Mouse (Mus musculus) heart, embryonic 15.5 days (tissue): ENCODE data around the gene Nipa1. TPM values are rescaled to one million over a fixed set of nuclear protein-coding genes. Genes with fewer than 3 reads are reported as not detected.

ENCODE experiments used
- ATAC-seq: fragments of 200-750 bp; cut with Nextera tagmentation; replicated peaks from 2 replicates; pipeline ENCODE4 v1.8.0; 2017; ENCODE audit warnings: low read depth, moderate TSS enrichment; ENCODE audit not compliant: insufficient number of reproducible peaks, insufficient read depth, low FRiP score
- H3K27ac ChIP-seq: fragments of 300-500 bp; sonication (generic); 2 replicates; pipeline ENCODE4 v1.5.1; 2015; ENCODE audit warnings: mild to moderate bottlenecking, inconsistent platforms
- H3K27me3 ChIP-seq: fragments of 300-500 bp; sonication (generic); 2 replicates; pipeline ENCODE4 v1.6.1; 2015; ENCODE audit warnings: inconsistent platforms
- H3K36me3 ChIP-seq: fragments of 300-500 bp; sonication (generic); 2 replicates; pipeline ENCODE4 v1.6.1; 2015; ENCODE audit warnings: mild to moderate bottlenecking, inconsistent platforms
- H3K4me1 ChIP-seq: fragments of 300-500 bp; sonication (generic); replicated peaks from 2 replicates; pipeline ENCODE4 v1.6.1; 2015; ENCODE audit warnings: inconsistent platforms
- H3K4me2 ChIP-seq: fragments of 300-500 bp; sonication (generic); 2 replicates; pipeline ENCODE4 v1.6.1; 2015; ENCODE audit warnings: inconsistent platforms, mild to moderate bottlenecking, moderate library complexity
- H3K4me3 ChIP-seq: fragments of 300-500 bp; sonication (generic); 2 replicates; pipeline ENCODE4 v1.5.1; 2015; ENCODE audit warnings: mild to moderate bottlenecking, inconsistent platforms
- H3K9ac ChIP-seq: fragments of 300-500 bp; sonication (generic); 2 replicates; pipeline ENCODE4 v1.6.1; 2015; ENCODE audit warnings: mild to moderate bottlenecking, inconsistent platforms
- H3K9me3 ChIP-seq: fragments of 300-500 bp; sonication (generic); replicated peaks from 2 replicates; pipeline ENCODE4 v1.6.1; 2016; ENCODE audit warnings: inconsistent platforms
- WGBS: fragments of 180-500 bp; shearing (Covaris S2); methylation state at CpG from one replicate; pipeline ENCODE4 v1.1.7; 2015; ENCODE audit warnings: mixed read lengths; 5-methylcytosine and 5-hydroxymethylcytosine counted together
- polyA plus RNA-seq: library from polyadenylated mRNA; unstranded; fragments of >200 nt; fragmentation: Nextera tagmentation; extraction: Ambion mirVana; gene quantifications from 2 replicates; pipeline ENCODE4 v1.2.1, GENCODE M21; 2015

Gene Nipa1
- polyA plus RNA-seq, result 4.1 and 5.4 TPM in 2 replicates

DNA sequence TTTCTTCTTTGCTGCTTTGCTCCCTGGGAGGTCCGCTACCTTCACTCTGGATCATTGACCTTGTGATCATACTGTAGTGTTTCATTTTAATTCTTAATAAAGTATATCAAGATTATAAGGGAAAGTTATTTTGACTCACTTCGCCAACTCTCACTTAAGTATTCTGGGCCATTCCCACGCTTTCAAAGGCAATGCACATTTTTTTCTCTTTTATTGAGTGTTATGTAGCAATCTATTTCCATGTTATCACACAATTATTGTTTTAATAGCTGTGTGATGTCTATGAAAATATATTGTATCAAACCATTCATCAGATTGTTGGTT is at the start of gene Nipa1:
TSS of gene Nipa1 (minus strand) at position 25 of the 324 bp plus-strand sequence.
- H3K4me2 ChIP-seq, result peak within 1 kb of the TSS; percentile 96
- H3K27ac ChIP-seq, result peak within 1 kb of the TSS; percentile 49
- H3K4me3 ChIP-seq, result peak within 1 kb of the TSS; percentile 91
- 45% methylated on average over 3 of the region's 3 CpGs for WGBS
- H3K4me1 ChIP-seq, result peaks cover 8% of the 10 kb centered on the region
- H3K27me3 ChIP-seq, result no peaks in the 10 kb centered on the region
- no peak for ATAC-seq
- H3K9me3 ChIP-seq, result no peaks in the 10 kb centered on the region
- no peaks in the 10 kb centered on the region for H3K36me3 ChIP-seq
- H3K9ac ChIP-seq, result peak within 1 kb of the TSS; percentile 87

DNA sequence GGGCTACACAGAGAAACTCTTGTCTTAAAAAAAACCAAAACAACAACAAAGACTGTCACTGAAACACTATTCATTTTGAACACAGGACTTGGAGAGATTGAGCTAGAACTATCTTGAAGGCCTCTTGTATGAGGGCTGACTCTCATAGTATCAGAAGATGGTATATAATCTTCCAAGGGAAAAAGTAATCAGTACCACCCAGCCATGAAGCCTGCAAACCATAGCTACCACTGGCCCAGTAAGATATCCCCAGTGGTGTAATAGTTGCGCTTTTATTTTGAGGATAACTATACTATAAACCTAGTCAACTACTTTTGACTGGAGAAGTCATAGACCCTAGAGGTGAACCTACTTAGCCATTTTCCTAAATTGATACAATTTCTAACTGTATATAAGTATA is 46.9 kb upstream of the Nipa1 start:
- ATAC-seq, result no peak
- H3K4me3 ChIP-seq, result no peak overlapping the region
- no peaks in the 10 kb centered on the region for H3K9me3 ChIP-seq
- H3K9ac ChIP-seq, result no peak overlapping the region
- no peaks in the 10 kb centered on the region for H3K27me3 ChIP-seq
- no peaks in the 10 kb centered on the region for H3K4me1 ChIP-seq
- WGBS, result 93% methylated on average over 1 of the region's 1 CpGs
- no peak overlapping the region for H3K27ac ChIP-seq
- no peak overlapping the region for H3K4me2 ChIP-seq
- peaks cover 2% of the 10 kb centered on the region for H3K36me3 ChIP-seq

DNA sequence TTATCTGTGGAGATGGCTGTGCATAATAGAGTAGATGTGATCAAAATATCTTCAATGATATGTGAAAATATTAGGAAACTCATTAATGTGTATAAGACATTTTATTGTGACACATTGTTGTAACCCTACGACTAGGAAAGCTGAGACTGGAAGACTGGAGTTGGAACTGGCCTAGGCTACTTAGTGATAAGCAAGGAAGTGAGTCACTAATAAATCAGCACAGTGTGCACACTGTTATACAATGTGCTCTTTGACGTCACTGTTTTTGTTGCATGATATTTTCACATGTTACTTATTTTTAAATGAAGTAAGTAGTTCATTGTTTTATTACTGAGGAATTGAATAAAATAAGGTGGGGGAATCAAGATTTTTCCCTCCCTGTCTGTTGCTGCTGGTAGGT is 46.4 kb upstream of the Nipa1 start:
- H3K4me1 ChIP-seq, result no peaks in the 10 kb centered on the region
- no peak overlapping the region; the same call in 1 of the 2 replicates for H3K27ac ChIP-seq
- H3K4me3 ChIP-seq, result no peak overlapping the region
- H3K9me3 ChIP-seq, result no peaks in the 10 kb centered on the region
- no peaks in the 10 kb centered on the region for H3K27me3 ChIP-seq
- H3K36me3 ChIP-seq, result peaks cover 4% of the 10 kb centered on the region
- H3K4me2 ChIP-seq, result no peak overlapping the region
- WGBS, result 50% methylated on average over 2 of the region's 2 CpGs
- no peak for ATAC-seq
- H3K9ac ChIP-seq, result no peak overlapping the region

DNA sequence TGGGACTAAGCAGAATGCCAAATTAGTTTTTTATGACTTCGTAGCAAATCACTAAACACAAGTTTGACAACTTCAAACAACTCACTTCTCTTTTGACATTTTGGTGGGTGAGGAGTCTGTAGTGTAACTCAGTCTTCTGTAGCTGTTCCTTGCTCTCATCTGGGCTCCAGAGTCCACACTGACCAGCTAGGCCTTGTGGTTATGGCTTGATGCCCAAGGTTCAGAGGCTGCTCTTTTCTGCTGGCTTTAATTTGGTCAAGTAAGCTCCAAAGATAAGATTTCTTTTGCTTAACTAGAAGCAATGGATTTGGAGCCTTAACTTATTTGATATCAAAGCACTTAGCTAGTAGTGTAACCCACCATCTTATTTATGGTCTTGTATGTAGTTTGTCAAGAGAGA is 45.1 kb upstream of the Nipa1 start:
- no peaks in the 10 kb centered on the region for H3K4me1 ChIP-seq
- WGBS, result 80% methylated on average over 1 of the region's 1 CpGs
- no peak overlapping the region for H3K4me3 ChIP-seq
- no peaks in the 10 kb centered on the region for H3K27me3 ChIP-seq
- H3K9ac ChIP-seq, result no peak overlapping the region
- no peaks in the 10 kb centered on the region for H3K9me3 ChIP-seq
- H3K36me3 ChIP-seq, result peaks cover 4% of the 10 kb centered on the region
- H3K27ac ChIP-seq, result no peak overlapping the region
- no peak for ATAC-seq
- H3K4me2 ChIP-seq, result no peak overlapping the region

DNA sequence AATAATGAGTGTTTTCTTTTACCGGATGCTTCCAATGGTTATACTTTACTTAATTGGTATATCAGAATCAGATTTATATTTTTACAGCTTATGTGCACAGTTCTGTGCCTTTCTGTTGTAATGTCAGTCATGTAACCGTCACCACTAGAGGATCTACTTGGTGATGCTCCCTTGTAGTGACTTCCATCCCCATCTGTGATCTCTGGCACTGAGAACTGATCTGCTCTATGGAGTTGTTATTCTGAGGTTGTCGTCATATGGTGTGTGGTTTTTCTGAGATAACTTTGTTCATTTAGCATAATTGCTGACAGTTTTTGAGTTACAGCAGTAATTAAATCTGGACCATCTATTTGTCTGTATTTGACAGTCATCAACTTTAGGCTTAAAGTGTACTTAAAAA is 35.6 kb upstream of the Nipa1 start:
- no peak overlapping the region for H3K4me2 ChIP-seq
- WGBS, result 84% methylated on average over 3 of the region's 3 CpGs
- H3K27me3 ChIP-seq, result no peaks in the 10 kb centered on the region
- no peak overlapping the region for H3K4me3 ChIP-seq
- H3K36me3 ChIP-seq, result peaks cover 7% of the 10 kb centered on the region
- H3K9me3 ChIP-seq, result no peaks in the 10 kb centered on the region
- ATAC-seq, result no peak
- peaks cover 12% of the 10 kb centered on the region for H3K4me1 ChIP-seq
- H3K9ac ChIP-seq, result no peak overlapping the region
- no peak overlapping the region for H3K27ac ChIP-seq

DNA sequence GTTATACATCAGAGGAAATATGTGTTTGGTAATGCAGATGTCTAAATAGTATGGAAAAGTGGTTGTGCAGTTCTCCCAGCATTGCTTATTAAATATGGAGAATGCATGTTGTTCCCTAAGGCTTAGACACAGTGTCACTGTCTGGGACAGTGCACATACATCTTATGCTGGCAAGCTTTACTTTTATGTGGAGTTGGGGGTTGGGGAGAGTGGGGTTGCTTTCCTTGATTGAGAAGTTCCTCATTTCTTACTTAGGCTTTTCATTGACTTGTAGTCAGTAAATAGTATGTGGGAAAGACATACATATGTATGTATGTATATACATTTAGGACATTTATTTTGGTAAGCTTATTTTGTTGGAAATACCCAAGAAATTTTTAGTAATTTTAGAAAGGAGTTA is 33.2 kb upstream of the Nipa1 start:
- Histone ChIP-seq H3K36me3 (peaks cover 7% of the 10 kb centered on the region), H3K4me2 (no peak overlapping the region), H3K27me3 (no peaks in the 10 kb centered on the region), H3K4me1 (peaks cover 17% of the 10 kb centered on the region), H3K27ac (no peak overlapping the region), H3K9ac (no peak overlapping the region), H3K4me3 (no peak overlapping the region), H3K9me3 (no peaks in the 10 kb centered on the region)
- no peak for ATAC-seq

DNA sequence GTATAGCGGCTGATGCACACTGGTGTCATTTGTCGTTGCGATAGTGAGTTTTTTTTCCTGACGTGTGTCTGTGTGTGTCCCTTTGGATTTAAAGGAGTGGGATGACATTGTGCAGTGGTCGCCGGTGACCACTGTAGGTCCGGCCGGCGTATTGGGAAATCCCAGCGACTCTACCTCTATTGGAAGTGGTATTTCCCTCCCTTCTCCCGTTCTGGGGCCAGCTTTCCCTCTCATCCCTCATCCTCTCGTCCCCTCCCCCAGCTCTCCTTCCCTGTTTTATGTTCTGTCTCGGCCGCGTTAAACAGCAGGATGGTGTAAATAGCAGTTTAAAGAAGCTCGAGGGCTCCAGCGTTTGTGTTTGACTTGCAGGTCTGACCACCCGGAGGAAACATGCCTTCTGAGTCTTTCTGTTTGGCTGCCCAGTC is 30.7 kb upstream of the Nipa1 start:
- Histone ChIP-seq H3K4me3 (peak overlapping the region; percentile 94), H3K27ac (peak overlapping the region; percentile 95), H3K27me3 (no peaks in the 10 kb centered on the region), H3K9me3 (no peaks in the 10 kb centered on the region), H3K36me3 (no peaks in the 10 kb centered on the region), H3K4me2 (peak overlapping the region; percentile 78), H3K4me1 (peaks cover 17% of the 10 kb centered on the region), H3K9ac (peak overlapping the region; percentile 82)
- ATAC-seq, result peak; percentile 6; the same call in 1 of the 2 replicates
- 0% methylated on average over 18 of the region's 18 CpGs for WGBS

DNA sequence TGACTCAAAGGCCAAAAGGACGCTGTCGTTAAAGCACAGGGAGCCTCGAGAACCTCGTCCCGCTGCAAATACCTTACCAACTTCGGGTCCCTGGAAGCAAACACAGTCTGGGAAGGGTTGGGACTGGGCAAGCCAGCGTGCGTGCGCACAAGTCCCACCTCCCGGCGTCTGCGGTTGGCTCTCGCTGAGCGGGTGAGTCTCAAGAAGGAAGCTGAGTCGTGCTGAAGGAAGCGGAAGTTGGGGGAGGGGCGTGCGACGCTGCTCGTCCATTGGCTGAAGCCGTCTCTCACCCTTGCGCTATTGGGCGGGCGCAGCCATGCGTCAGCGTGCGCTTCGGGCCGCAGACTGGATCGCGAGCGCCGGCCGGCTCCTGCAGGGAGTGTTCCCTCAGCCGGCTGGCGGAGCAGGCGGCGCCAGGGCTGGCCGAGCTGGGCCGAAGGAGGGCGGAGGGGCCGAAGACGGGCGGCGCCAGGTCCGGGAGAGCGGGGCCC is 30.1 kb upstream of the Nipa1 start, which contains the start of gene Herc2:
TSS of gene Herc2 (plus strand) at position 366 of the 491 bp plus-strand sequence.
- Histone ChIP-seq H3K9ac (peak within 1 kb of the TSS; percentile 82), H3K4me1 (peaks cover 17% of the 10 kb centered on the region), H3K9me3 (no peaks in the 10 kb centered on the region), H3K4me2 (peak within 1 kb of the TSS; percentile 78), H3K27ac (peak within 1 kb of the TSS; percentile 95), H3K27me3 (no peaks in the 10 kb centered on the region), H3K4me3 (peak within 1 kb of the TSS; percentile 94), H3K36me3 (no peaks in the 10 kb centered on the region)
- ATAC-seq, result peak; percentile 99
- WGBS, result under 1% methylated on average over 45 of the region's 47 CpGs

DNA sequence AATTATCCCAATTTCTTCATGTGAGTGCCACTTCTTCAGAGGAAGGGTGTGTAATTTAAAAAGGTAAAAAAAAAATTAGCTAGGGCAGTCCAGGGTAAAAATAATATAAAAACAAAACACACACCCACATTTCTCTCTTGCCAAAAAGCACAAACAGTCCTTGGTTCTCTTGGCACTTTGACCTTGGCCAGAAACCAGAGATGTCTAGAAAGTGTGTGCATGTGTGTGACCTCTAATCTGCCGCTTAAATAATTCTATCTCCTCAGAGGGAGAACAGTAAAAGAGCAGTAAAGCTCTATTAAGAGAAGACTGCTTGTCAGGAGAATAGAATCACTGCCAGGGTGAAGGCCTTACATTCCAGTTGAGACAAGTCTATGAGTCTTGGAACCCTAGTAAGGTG is 27.4 kb upstream of the Nipa1 start:
- H3K9me3 ChIP-seq, result no peaks in the 10 kb centered on the region
- no peak overlapping the region for H3K27ac ChIP-seq
- H3K4me3 ChIP-seq, result no peak overlapping the region
- no peak overlapping the region for H3K9ac ChIP-seq
- H3K4me1 ChIP-seq, result peaks cover 13% of the 10 kb centered on the region
- ATAC-seq, result no peak
- 59% methylated on average over 1 of the region's 1 CpGs for WGBS
- no peak overlapping the region for H3K4me2 ChIP-seq
- no peaks in the 10 kb centered on the region for H3K27me3 ChIP-seq
- H3K36me3 ChIP-seq, result no peaks in the 10 kb centered on the region

DNA sequence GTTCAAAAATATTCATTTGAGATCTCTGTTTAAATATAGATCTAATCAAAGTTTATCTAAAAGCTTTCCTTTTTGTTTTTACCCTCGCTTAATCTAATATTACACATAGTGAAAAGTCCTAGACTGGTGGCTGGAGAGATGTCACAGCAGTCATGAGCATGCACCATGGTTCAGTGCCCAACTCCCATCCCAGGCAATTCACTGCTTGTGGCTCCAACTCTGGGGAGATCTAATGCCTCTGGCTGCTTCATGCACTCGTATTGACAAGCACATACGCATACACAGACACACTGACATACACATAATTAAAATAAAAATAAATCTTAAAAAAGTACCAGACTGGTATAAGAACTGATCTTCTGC is 24.5 kb upstream of the Nipa1 start:
- H3K9ac ChIP-seq, result no peak overlapping the region
- H3K9me3 ChIP-seq, result no peaks in the 10 kb centered on the region
- 69% methylated on average over 3 of the region's 3 CpGs for WGBS
- no peak overlapping the region for H3K4me2 ChIP-seq
- no peak for ATAC-seq
- no peak overlapping the region for H3K4me3 ChIP-seq
- no peaks in the 10 kb centered on the region for H3K36me3 ChIP-seq
- H3K27ac ChIP-seq, result no peak overlapping the region
- H3K27me3 ChIP-seq, result no peaks in the 10 kb centered on the region
- peaks cover 4% of the 10 kb centered on the region; the same call in 1 of the 2 replicates for H3K4me1 ChIP-seq

DNA sequence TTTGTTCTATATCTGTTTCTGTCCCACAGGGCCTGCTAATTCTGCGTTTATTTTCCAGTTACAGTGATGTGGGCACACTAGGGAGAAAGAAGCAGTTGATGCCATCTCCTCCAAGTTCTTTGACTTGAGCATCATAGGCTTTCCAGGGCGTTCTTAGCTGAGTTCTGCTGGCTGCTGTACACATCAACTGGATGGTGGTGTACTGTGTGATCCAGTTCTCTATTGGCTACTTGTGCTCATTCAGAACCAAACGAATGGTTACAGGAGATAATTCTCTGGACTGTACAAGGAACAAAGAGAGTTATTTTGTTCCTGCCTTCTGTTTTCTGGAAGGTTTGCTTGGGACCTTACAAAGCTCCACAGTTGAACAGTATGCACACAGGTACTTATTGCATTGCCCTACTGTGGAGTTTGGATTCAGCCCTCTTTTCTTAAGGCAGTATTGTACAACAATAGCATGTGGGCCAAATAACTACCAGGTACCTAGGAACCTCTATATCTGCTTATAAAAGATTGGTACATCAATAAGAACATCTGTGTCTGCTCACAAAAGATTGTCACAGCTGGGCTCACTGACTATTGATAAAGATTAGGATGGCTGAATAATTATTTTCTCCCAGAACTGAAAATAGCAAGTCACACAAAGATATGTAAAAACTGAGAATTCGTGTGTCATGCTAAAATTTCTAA is 24.0 kb upstream of the Nipa1 start:
- no peak for ATAC-seq
- WGBS, result 56% methylated on average over 4 of the region's 4 CpGs

DNA sequence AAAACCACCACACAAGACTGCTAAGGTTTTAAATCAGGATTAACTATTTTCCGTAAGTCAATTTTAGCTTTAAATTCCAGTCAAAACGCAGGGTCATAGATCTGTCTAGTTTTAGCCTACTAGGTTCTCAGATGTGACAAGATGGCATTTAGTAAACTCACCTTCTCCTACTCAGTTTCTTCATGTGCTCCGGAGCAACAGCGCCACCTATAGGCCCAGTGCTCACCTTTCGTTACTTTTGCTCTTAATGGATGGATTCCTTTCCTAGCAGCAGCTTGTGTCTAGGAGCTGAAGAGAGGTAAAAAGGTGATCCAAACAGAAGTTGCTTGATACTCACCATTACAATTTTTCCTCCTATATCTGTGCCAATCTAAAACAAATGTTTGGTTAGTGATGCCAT is 22.6 kb upstream of the Nipa1 start:
- Histone ChIP-seq H3K4me1 (no peaks in the 10 kb centered on the region), H3K4me2 (no peak overlapping the region), H3K4me3 (no peak overlapping the region), H3K27ac (no peak overlapping the region), H3K9me3 (no peaks in the 10 kb centered on the region), H3K27me3 (no peaks in the 10 kb centered on the region), H3K9ac (no peak overlapping the region), H3K36me3 (no peaks in the 10 kb centered on the region)
- WGBS, result 14% methylated on average over 5 of the region's 5 CpGs
- no peak for ATAC-seq

More for the DNA sequence above, 24.0 kb upstream of the Nipa1 start:
- no peak overlapping the region for H3K4me2 ChIP-seq
- no peak overlapping the region for H3K27ac ChIP-seq
- no peak overlapping the region for H3K4me3 ChIP-seq
- H3K27me3 ChIP-seq, result no peaks in the 10 kb centered on the region
- no peaks in the 10 kb centered on the region for H3K36me3 ChIP-seq
- H3K9me3 ChIP-seq, result no peaks in the 10 kb centered on the region
- no peak overlapping the region for H3K9ac ChIP-seq
- no peaks in the 10 kb centered on the region for H3K4me1 ChIP-seq
